Mouse (Mus musculus) fibroblast of lung, adult 2 months (primary cell): ENCODE data around the gene Zfp933.
"Not testable (repeated sequence)": the region's sequence is repeated elsewhere in the genome, so short reads cannot be mapped to it uniquely, and the experiment has no call there.

Experiments
- DNase-seq: peaks from one replicate; pipeline ENCODE4 v3.0.0-alpha.2; 2011; ENCODE audit warnings: low read depth

Zfp933 gene

GRCm38 (mm10) chr4:147862051-147862450, 13.9 kb upstream of the Zfp933 start:
- DNase-seq: no peak

- DNase-seq: no peak
These were observed 2.6 kb upstream of the Zfp933 start for GRCm38 (mm10) chr4:147850776-147851175.

GRCm38 (mm10) chr4:147848584-147848991, 422 bp upstream of the Zfp933 start:
- DNase-seq: no peak

DNA sequence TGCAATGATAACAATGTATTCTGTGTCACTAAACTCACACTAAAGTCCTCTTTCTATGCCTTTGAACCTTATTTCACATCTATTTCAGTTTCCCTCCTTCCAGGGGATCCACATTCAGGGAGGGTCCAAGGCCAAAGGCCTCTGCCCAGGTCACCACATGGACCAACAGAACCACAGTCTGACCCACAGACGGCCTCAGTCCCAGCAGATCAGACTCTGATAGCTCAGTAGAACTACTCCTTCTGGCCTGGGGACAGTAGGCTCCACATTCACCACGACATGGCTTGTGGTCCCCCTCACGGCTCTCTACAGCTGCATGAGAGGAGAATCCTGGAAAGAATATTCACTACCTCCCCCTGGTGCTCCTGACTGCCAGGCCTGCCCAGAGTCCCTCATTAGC, 5.3 kb downstream of the Zfp933 start:
- no peak for DNase-seq

DNA sequence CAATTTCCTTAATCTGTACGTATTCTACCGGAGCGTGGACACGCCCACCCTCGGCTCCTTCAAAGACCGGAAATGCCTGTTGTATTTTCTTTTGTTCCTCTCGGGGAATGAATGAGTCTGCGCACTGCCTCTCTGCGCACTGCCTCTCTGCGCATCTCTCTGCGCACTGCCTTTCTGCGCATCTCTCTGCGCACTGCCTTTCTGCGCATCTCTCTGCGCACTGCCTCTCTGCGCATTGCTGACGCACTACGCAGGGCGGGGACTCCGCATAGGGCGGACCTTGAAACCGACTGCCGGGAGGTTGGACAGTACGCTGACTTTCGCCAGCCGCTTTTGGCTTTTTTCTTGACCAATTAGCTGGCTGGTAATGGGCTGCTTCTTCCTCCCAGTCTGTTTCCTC, 8.9 kb downstream of the Zfp933 start:
- DNase-seq: not testable (repeated sequence)

- no peak for DNase-seq
These were observed 23.8 kb downstream of the Zfp933 start for GRCm38 (mm10) chr4:147824389-147824788.

DNA sequence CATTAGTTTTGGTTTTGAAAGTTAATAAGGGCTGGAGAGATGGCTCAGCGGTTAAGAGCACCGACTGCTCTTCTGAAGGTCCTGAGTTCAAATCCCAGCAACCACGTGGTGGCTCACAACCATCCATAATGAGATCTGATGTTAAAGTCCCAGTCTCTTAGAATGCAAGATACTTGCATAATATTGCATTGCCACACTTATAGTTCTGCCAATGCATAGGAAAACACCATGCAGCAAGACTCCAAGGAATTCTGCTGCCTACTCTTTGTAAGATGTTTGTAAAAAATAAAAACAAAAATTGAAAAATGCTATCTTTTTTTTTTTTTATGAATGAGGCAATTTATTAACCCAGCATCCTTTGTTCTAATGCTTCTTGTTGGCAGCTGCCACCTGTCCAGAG, 26.8 kb downstream of the Zfp933 start:
- DNase-seq: not testable (repeated sequence)

- not testable (repeated sequence) for DNase-seq
These were observed 28.5 kb downstream of the Zfp933 start for GRCm38 (mm10) chr4:147819659-147820058.

DNA sequence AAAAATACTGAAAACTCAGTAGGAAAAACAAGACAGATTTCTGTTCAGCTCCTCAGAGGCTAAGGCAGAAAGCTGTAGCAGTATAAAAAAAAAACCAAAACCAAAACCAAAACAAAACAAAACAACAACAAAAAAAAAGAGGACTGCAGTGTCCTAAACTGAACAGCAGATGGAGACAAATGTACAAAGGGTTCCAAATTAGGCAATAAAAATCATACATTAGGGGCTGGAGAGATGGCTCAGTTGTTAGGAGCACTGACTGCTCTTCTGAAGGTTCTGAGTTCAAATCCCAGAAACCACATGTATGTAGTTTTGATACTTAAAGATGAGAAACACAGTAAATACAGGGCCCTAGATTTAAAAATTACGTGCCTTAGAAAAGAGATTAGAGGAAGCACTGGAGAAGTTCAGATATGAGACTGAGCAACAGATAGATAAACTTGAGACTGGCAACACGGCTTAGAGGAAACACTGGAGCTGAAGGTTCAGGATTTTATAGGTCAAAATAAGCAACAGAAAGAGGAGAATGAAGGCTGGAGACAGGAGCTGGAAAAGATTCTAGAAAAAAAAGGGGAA, 33.5 kb downstream of the Zfp933 start:
- DNase-seq: peak; percentile 10

DNA sequence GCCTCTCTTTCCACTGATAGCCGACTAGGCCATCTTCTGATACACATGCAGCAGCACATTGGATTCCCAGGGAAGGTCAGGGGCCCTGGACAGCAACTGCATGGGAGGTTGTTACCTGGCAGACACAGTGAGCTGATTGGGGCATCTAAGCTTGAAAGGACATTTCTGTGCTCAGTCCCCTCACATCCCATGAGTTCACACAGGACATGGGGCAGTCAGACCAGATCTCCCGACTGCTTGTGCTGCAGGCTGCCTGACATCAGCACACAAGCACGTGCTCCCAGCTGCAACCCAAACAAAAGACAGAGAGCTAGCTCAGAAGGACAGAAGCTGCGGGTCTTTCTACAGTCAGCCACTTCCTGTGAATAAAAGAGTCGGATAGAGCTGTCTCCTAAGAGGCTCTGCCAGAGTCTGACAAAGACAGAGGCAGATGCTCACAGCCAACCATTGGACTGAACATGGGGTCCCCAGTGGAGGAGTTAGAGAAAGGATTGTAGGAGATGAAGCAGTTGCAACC, 34.9 kb downstream of the Zfp933 start:
- no peak for DNase-seq

GRCm38 (mm10) chr4:147809966-147810304, 38.2 kb downstream of the Zfp933 start:
- not testable (repeated sequence) for DNase-seq

DNA sequence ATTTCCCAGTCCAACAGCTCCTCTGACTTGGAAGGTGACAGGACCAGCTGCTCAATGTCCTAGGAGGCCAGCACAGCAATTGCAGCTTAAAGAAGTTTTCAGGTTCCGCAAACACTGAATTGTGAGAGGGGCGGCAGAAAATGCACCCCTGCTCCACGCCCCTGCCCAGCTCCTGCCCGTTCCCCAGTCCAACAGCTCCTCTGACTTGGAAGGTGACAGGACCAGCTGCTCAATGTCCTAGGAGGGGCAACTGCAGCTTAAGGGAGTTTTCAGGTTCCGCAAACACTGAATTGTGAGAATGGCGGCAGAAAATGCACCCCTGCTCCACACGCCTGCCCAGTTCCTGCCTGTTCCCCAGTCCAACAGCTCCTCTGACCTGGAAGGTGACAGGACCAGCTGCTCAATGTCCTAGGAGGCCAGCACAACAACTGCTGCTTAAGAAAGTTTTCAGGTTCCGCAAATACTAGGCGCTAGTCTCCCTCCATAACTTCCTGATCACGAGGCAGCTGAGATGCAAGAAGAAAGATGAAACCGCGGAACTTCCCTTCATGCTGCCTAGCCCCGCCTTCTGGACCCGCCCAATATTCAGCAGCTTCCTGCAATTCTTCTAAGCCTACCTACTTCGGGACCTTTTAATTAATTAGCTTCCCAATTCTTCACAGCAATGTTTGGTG, 38.7 kb downstream of the Zfp933 start, which contains the start of gene Zfp984:
Zfp984 (minus strand) TSS at position 497 of the 674 bp plus-strand sequence.
- DNase-seq: peak; percentile 21

DNA sequence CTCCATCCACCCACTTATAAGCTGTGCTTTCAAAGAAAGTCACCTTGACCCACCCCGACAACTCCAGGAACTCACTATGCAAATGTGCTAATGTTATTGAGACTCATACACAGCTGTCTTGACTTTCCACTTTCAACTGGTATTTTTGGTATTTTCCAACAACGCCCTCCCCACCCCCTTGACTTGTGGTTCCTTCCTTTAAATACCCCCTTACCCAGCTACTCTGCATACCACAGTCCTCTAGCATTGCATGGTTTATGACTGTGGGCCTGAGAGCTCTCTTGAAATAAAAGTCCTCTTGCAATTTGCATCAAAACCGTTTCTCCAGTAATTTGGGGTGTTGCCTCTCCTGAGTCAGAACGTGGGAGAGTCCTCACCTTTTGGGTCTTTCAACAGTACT, 39.7 kb downstream of the Zfp933 start:
- DNase-seq: not testable (repeated sequence)

DNA sequence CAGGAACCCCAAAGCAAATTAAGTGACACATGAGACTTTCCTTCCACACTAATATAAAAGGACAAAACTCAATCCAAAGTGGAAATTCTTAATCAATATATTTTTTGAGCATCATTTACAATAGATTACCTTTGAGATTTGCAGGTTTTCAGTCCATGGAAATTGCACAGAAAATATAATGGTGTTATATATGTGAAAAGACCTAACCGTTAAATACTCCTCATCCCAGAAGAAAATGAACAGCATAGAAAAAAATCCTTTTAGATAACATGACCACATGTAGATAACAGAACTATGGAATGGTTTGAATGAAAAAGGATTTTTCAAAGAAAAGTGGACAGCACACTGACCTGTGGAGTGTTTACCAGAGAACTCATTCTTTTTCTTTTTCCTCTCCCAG, 52.9 kb downstream of the Zfp933 start:
- DNase-seq: not testable (repeated sequence)

DNA sequence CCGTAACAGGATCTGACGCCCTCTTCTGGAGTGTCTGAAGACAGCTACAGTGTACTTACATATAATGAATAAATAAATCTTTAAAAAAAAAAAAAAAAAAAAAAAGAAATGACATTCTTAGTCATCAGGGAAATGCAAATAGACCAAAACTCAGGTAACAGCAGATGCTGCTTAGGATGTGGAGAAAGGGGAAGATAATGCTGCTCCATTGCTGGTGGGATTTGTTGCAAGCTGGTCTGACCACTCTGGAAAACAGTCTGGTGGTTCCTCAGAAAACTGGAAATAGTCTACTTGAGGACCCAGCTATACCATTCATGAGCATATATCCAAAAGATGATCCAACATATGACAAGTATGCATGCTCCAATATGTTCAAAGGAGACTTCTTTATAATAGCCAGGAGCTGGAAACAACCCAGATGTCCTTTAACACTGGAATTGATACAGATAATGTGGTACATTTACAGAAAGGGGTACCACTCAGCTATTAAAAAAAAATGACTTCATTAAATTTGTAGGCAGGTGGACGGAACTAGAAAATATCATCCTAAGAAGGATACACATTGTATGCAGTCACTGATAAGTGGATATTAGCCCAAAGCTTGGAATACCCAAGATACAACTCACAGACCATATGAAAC, 54.0 kb downstream of the Zfp933 start:
- DNase-seq: not testable (repeated sequence)

DNA sequence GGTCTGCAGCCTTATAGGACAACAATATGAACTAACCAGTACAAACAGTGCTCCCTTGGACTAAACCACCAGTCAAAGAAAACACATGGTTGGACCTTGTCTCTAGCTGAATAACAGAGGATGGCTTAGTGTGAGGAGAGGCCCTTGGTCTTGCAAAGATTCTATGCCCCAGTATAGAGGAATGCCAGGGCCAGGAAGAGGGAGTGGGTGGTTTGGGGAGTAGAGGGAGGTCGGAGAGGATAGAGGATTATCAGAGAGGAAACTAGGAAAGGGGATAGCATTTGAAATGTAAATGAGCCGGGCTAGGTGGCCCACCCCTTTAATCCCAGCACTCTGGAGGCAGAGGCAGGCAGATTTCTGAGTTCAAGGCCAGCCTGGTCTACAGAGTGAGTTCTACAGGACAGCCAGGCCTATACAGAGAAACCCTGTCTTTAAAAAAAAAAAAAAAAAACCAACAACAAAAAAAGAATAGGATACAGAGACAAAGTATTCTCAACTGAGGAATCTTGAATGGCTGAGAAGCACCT, 54.7 kb downstream of the Zfp933 start:
- not testable (repeated sequence) for DNase-seq

DNA sequence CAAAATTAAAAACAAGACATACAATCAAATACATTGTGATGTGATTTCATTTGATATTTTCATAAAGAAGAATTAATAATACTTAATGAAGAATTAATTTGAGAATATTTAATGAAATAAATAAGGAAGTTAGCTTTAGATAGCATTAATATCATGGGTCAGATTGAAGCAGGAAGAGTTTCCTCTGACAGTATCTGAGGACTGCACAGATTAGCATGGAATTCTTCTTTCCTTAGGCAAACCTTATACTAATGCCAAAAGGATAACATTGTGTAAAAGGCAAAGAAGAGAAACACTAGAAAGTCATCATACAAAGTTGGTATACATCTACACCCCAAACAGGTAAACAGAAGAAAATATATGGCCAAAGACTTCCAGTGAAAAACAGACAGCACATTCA, 56.4 kb downstream of the Zfp933 start:
- DNase-seq: not testable (repeated sequence)
